ENCODE assay signal across 10 mouse cellular contexts in the genomic region with DNA sequence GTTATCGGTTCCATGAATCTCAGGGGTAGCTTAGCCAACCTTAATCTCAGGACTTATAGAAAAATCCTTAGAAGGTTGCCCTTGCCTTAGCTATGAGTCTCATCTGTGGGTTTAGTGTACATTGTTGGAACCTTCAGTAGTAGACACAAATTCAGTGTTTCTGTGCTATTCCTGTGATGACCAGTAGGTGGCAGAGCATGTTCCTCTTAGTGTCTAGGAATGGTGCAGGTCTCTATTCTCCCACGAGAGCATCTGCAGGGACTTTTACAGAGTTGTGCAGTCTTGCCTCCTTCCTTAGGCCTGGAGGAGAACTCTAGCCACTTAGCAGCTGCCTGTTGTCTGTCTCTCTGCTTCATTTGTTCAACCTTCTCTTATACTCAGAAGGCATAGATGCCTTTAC.
DNase-seq lines count a peak whose midpoint lies in the region; ATAC-seq lines count a peak whose summit lies in the region.
"Had no signal": no experiment of that assay in that cellular context is flagged by ENCODE, and none has a peak within 500 bp of the region (broad histone marks: within the 10 kb centered on the region; RNA-seq: fewer than 3 reads in every experiment).

No protein-coding gene starts in this region.

- no peak overlapping the region for H3K9ac ChIP-seq in forebrain, embryonic 12.5 days
- no peak overlapping the region for H3K9ac ChIP-seq in embryonic facial prominence, embryonic 11.5 days (replicated peaks; ENCODE audit: low read length)
- H3K9ac ChIP-seq: heart, embryonic 15.5 days had no signal

- H3K4me3 ChIP-seq in forebrain, embryonic 10.5 days: no peak overlapping the region
- H3K4me3 ChIP-seq in forebrain, embryonic 12.5 days (replicated peaks): no peak overlapping the region
- H3K4me3 ChIP-seq in embryonic facial prominence, embryonic 11.5 days (ENCODE audit: low read depth, low read length): no peak overlapping the region
- H3K4me3 ChIP-seq: heart, embryonic 15.5 days had no signal

- H3K36me3 ChIP-seq in forebrain, embryonic 10.5 days (replicated peaks): no peaks in the 10 kb centered on the region
- no peaks in the 10 kb centered on the region for H3K36me3 ChIP-seq in forebrain, embryonic 12.5 days (replicated peaks)
- no peaks in the 10 kb centered on the region for H3K36me3 ChIP-seq in embryonic facial prominence, embryonic 11.5 days (replicated peaks; ENCODE audit: control insufficient read depth, insufficient read depth, low read depth, low read length)
- H3K36me3 ChIP-seq: G1E; heart, embryonic 15.5 days had no signal

- 50% methylated on average over 2 of the region's 2 CpGs for WGBS in forebrain, embryonic 10.5 days
- WGBS in forebrain, embryonic 12.5 days: 44% methylated on average over 2 of the region's 2 CpGs
- 42% methylated on average over 2 of the region's 2 CpGs for WGBS in embryonic facial prominence, embryonic 11.5 days

- H3K4me1 ChIP-seq in forebrain, embryonic 10.5 days: peaks cover 25% of the 10 kb centered on the region
- peaks cover 24% of the 10 kb centered on the region for H3K4me1 ChIP-seq in forebrain, embryonic 12.5 days
- H3K4me1 ChIP-seq in embryonic facial prominence, embryonic 11.5 days (ENCODE audit: control insufficient read depth, insufficient read depth, low read length): no peaks in the 10 kb centered on the region; the same call in 1 of the 2 replicates

- H3K27me3 ChIP-seq in forebrain, embryonic 10.5 days (ENCODE audit: poor library complexity, severe bottlenecking): peaks cover 9% of the 10 kb centered on the region; the same call in 1 of the 2 replicates
- no peaks in the 10 kb centered on the region for H3K27me3 ChIP-seq in forebrain, embryonic 12.5 days
- no peaks in the 10 kb centered on the region for H3K27me3 ChIP-seq in embryonic facial prominence, embryonic 11.5 days (ENCODE audit: control insufficient read depth, insufficient read depth, low read length)
- H3K27me3 ChIP-seq: heart, embryonic 15.5 days had no signal

- no peaks in the 10 kb centered on the region; the same call in 1 of the 2 replicates for H3K9me3 ChIP-seq in forebrain, embryonic 10.5 days
- H3K9me3 ChIP-seq in forebrain, embryonic 12.5 days: no peaks in the 10 kb centered on the region
- no peaks in the 10 kb centered on the region for H3K9me3 ChIP-seq in embryonic facial prominence, embryonic 11.5 days (replicated peaks; ENCODE audit: control insufficient read depth, low read length)
- H3K9me3 ChIP-seq: heart, embryonic 15.5 days had no signal

- peak; percentile 59 for DNase-seq in forebrain, embryonic 10.5 days (ENCODE audit: extremely low spot score, low spot score)
- DNase-seq in adrenal gland, postnatal 36 days: peak; percentile 50 to 70
- peak; percentile 87 for DNase-seq in embryonic facial prominence, embryonic 11.5 days (ENCODE audit: low spot score)
- peak; percentile 74 for DNase-seq in hindlimb bud, embryonic 11.5 days (ENCODE audit: extremely low spot score, low read depth, low spot score)
- peak; percentile 72 to 79 for DNase-seq in left cerebral cortex, adult 18-20 months (ENCODE audit: low spot score in 2 of 2)
- DNase-seq in mesoderm, embryonic 11.5 days (ENCODE audit: low read depth, low spot score): peak; percentile 74
- peak; percentile 60 for DNase-seq in right cerebral cortex, postnatal 4 days

- H3K27ac ChIP-seq in forebrain, embryonic 10.5 days: no peak overlapping the region
- no peak overlapping the region for H3K27ac ChIP-seq in forebrain, embryonic 12.5 days
- no peak overlapping the region for H3K27ac ChIP-seq in embryonic facial prominence, embryonic 11.5 days (replicated peaks; ENCODE audit: low read depth, low read length)
- H3K27ac ChIP-seq: heart, embryonic 15.5 days had no signal

- ATAC-seq in forebrain, embryonic 12.5 days (ENCODE audit: low FRiP score): no peak
- no peak for ATAC-seq in embryonic facial prominence, embryonic 11.5 days (replicated peaks; ENCODE audit: insufficient number of reproducible peaks, low FRiP score, low TSS enrichment, low read depth)

- no peak overlapping the region for H3K4me2 ChIP-seq in forebrain, embryonic 12.5 days
- no peak overlapping the region for H3K4me2 ChIP-seq in embryonic facial prominence, embryonic 11.5 days (ENCODE audit: low read depth, low read length)
- H3K4me2 ChIP-seq: heart, embryonic 15.5 days had no signal
